Mouse (Mus musculus) forebrain, embryonic 16.5 days (tissue): Measurements from ENCODE around the gene Sgms1. TPM values are rescaled to one million over a fixed set of nuclear protein-coding genes. Genes with fewer than 3 reads are reported as not detected.
A peak's percentile ranks its signal among the peaks of the same experiment; 100 is the strongest.

Experiments used
- ATAC-seq: fragments of 200-750 bp; cut with Nextera tagmentation; 2 replicates; pipeline ENCODE4 v1.8.0; 2017; ENCODE audit warnings: mild to moderate bottlenecking, moderate library complexity
- H3K27ac ChIP-seq: fragments of 300-500 bp; sonication (generic); 2 replicates; pipeline ENCODE4 v1.5.1; 2014; ENCODE audit warnings: low read length, control low read depth
- H3K27me3 ChIP-seq: fragments of 300-500 bp; sonication (generic); replicated peaks from 2 replicates; pipeline ENCODE4 v1.6.1; 2014; ENCODE audit warnings: low read length; ENCODE audit not compliant: control insufficient read depth, insufficient read depth
- H3K36me3 ChIP-seq: fragments of 300-500 bp; sonication (generic); 2 replicates; pipeline ENCODE4 v1.6.1; 2014; ENCODE audit not compliant: control insufficient read depth, insufficient read depth
- H3K4me1 ChIP-seq: fragments of 300-500 bp; sonication (generic); replicated peaks from 2 replicates; pipeline ENCODE4 v1.6.1; 2014; ENCODE audit warnings: low read length; ENCODE audit not compliant: control insufficient read depth, insufficient read depth
- H3K4me2 ChIP-seq: fragments of 300-500 bp; sonication (generic); 2 replicates; pipeline ENCODE4 v1.6.1; 2014; ENCODE audit warnings: mild to moderate bottlenecking, low read length, control low read depth
- H3K4me3 ChIP-seq: fragments of 300-500 bp; sonication (generic); replicated peaks from 2 replicates; pipeline ENCODE4 v1.5.1; 2014; ENCODE audit warnings: mild to moderate bottlenecking, low read length, control low read depth
- H3K9ac ChIP-seq: fragments of 300-500 bp; sonication (generic); replicated peaks from 2 replicates; pipeline ENCODE4 v1.6.1; 2014; ENCODE audit warnings: low read depth, low read length, control low read depth
- H3K9me3 ChIP-seq: fragments of 300-500 bp; sonication (generic); 2 replicates; pipeline ENCODE4 v1.6.1; 2016; ENCODE audit warnings: low read length; ENCODE audit not compliant: control insufficient read depth
- WGBS: fragments of 180-500 bp; shearing (Covaris S2); extraction: QIAGEN DNeasy Blood & Tissue Kit; methylation state at CpG from one replicate; pipeline ENCODE4 v1.1.7; 2014; 5-methylcytosine and 5-hydroxymethylcytosine counted together
- polyA plus RNA-seq: library from polyadenylated mRNA; unstranded; fragments of >200 nt; fragmentation: Nextera tagmentation; extraction: Ambion mirVana; gene quantifications from 2 replicates; pipeline ENCODE4 v1.2.1, GENCODE M21; 2015

Sgms1 gene
- polyA plus RNA-seq, 1 experiment from 2014 or later = 16.3 TPM

DNA sequence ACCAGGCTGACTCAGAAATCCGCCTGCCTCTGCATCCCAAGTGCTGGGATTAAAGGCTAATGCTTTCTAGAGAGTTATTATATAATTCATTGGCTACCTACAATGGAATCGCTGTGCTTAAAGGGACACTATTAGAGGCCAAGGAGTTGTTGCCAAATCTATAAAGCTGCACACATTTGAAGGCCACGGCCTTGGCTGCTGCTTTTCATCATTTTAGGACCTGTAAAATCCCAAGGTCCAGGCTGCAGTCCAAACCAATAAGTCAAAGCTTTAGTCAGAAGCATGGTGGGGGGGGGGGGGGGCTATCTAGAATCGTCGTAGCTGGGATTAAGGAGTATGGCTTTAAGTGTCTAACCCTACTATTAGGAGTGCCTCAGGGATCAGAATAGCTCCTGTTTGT is 9.0 kb upstream of the Sgms1 start:
- 92% methylated on average over 5 of the region's 5 CpGs for WGBS
- no peaks in the 10 kb centered on the region for H3K27me3 ChIP-seq
- H3K4me2 ChIP-seq = no peak overlapping the region

DNA sequence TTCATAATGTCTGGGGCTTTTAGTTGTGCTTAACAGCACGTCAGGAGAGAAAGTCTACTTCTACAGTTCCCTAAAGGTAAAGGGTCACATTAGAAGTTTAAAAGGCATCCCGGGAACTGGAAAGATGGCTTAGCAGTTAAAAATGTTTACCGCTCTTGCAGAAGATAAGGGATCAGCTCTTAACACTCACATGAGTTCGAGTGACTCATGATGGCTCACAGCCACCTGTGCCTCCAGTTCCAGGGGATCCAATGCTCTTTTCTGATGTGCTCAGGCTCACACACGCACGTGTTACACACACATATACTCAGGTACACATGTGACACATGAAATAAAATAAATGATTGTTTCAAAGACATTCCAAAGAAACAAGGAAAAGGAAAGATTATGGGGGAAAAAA is 6.8 kb upstream of the Sgms1 start:
- Histone ChIP-seq H3K27ac (no peak overlapping the region), H3K4me2 (no peak overlapping the region), H3K9ac (no peak overlapping the region), H3K36me3 (no peaks in the 10 kb centered on the region), H3K9me3 (no peaks in the 10 kb centered on the region), H3K27me3 (no peaks in the 10 kb centered on the region), H3K4me1 (no peaks in the 10 kb centered on the region), H3K4me3 (no peak overlapping the region)
- ATAC-seq = no peak
- WGBS = 82% methylated on average over 6 of the region's 6 CpGs

More for the DNA sequence above, 9.0 kb upstream of the Sgms1 start:
- ATAC-seq = no peak
- H3K27ac ChIP-seq = no peak overlapping the region
- H3K36me3 ChIP-seq = no peaks in the 10 kb centered on the region
- H3K4me1 ChIP-seq = no peaks in the 10 kb centered on the region
- no peaks in the 10 kb centered on the region for H3K9me3 ChIP-seq
- H3K4me3 ChIP-seq = no peak overlapping the region
- H3K9ac ChIP-seq = no peak overlapping the region

DNA sequence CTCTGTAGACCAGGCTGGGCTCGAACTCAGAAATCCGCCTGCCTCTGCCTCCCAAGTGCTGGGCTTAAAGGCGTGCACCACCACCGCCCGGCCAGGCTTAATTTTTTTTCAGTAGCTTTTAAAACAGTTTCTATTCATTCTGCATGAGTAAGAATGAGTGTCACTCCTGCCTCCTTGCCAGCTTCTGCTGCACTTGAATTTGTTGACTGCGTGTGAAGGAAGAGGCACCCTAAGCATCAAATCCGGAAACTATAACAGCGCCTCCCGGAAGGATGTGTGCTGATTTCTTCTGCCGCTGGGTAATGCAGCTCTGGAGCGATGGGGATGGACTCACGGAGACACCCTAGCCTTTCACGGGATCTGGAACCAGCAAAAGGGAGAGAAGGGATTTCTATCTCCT is 5.3 kb upstream of the Sgms1 start:
- Histone ChIP-seq H3K27me3 (no peaks in the 10 kb centered on the region), H3K4me1 (peaks cover 5% of the 10 kb centered on the region), H3K4me2 (no peak overlapping the region), H3K9ac (no peak overlapping the region), H3K36me3 (no peaks in the 10 kb centered on the region), H3K9me3 (no peaks in the 10 kb centered on the region), H3K27ac (no peak overlapping the region), H3K4me3 (no peak overlapping the region)
- no peak for ATAC-seq
- WGBS = 89% methylated on average over 13 of the region's 13 CpGs

GRCm38 (mm10) chr19:32393758-32394450 is 4.4 kb upstream of the Sgms1 start:
- no peak overlapping the region for H3K4me3 ChIP-seq
- ATAC-seq = no peak
- H3K36me3 ChIP-seq = no peaks in the 10 kb centered on the region
- 94% methylated on average over 8 of the region's 8 CpGs for WGBS
- no peak overlapping the region for H3K9ac ChIP-seq
- H3K4me2 ChIP-seq = no peak overlapping the region
- H3K9me3 ChIP-seq = no peaks in the 10 kb centered on the region
- H3K27ac ChIP-seq = no peak overlapping the region
- H3K27me3 ChIP-seq = no peaks in the 10 kb centered on the region
- peaks cover 5% of the 10 kb centered on the region for H3K4me1 ChIP-seq

DNA sequence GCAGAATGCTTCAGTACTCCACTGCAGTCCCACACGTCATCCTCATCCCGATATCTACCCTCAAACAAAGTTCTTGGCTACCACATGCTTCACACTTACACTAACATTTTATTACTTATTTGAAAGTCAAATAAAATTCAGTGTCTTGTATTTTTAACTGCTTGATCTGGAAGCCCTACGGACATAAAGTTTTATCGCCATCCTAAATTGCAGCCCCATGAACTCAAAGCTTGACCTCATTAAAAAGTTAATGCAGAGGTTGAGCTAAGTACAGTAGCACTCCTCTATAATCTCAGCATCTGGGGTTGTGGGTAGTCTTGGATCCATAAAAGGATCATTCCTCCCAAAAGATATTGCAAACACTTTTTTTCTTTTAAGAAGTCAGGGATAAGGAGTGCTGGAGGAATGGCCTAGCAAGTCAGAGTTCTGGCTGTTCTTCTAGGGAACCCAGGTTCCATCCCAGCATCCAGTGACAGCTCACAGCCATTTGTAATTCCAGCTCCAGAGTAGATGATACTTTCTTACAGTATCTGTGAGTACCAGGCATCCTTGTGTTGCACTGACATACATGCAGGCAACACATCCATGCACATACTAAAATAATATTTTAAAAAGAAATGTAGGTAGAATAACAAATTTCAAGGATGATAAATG is 3.7 kb upstream of the Sgms1 start:
- Histone ChIP-seq H3K27me3 (no peaks in the 10 kb centered on the region), H3K4me2 (no peak overlapping the region), H3K4me3 (no peak overlapping the region), H3K27ac (no peak overlapping the region), H3K9me3 (no peaks in the 10 kb centered on the region), H3K36me3 (no peaks in the 10 kb centered on the region), H3K4me1 (peaks cover 5% of the 10 kb centered on the region), H3K9ac (no peak overlapping the region)
- 86% methylated on average over 4 of the region's 4 CpGs for WGBS
- ATAC-seq = no peak

GRCm38 (mm10) chr19:32391441-32391840 is 1.9 kb upstream of the Sgms1 start:
- Histone ChIP-seq H3K27ac (no peak overlapping the region), H3K9ac (no peak overlapping the region), H3K4me1 (peaks cover 16% of the 10 kb centered on the region), H3K27me3 (no peaks in the 10 kb centered on the region), H3K4me3 (no peak overlapping the region), H3K9me3 (no peaks in the 10 kb centered on the region), H3K36me3 (no peaks in the 10 kb centered on the region), H3K4me2 (no peak overlapping the region)
- 94% methylated on average over 3 of the region's 3 CpGs for WGBS
- ATAC-seq = no peak

GRCm38 (mm10) chr19:32390116-32390515 is 602 bp upstream of the Sgms1 start:
- H3K36me3 ChIP-seq = no peaks in the 10 kb centered on the region
- H3K9ac ChIP-seq = peak overlapping the region; percentile 79; the same call in 1 of the 2 replicates

GRCm38 (mm10) chr19:32388191-32388921 is 1.2 kb downstream of the Sgms1 start:
- Histone ChIP-seq H3K27ac (peak overlapping the region; percentile 90), H3K4me2 (peak overlapping the region; percentile 90), H3K9me3 (no peaks in the 10 kb centered on the region), H3K9ac (peak overlapping the region; percentile 79), H3K4me3 (peak overlapping the region; percentile 82), H3K4me1 (peaks cover 16% of the 10 kb centered on the region), H3K36me3 (no peaks in the 10 kb centered on the region), H3K27me3 (no peaks in the 10 kb centered on the region)
- ATAC-seq = peak; percentile 90
- under 1% methylated on average over 74 of the region's 75 CpGs for WGBS

More at GRCm38 (mm10) chr19:32390116-32390515, 602 bp upstream of the Sgms1 start:
- Histone ChIP-seq H3K9me3 (no peaks in the 10 kb centered on the region), H3K4me1 (peaks cover 16% of the 10 kb centered on the region), H3K4me3 (peak overlapping the region; percentile 82), H3K27me3 (no peaks in the 10 kb centered on the region), H3K4me2 (peak overlapping the region; percentile 90), H3K27ac (no peak overlapping the region)
- ATAC-seq = no peak
- 85% methylated on average over 7 of the region's 7 CpGs for WGBS
